Mouse (Mus musculus) kidney, postnatal 0 days (tissue): Measurements from ENCODE around the gene 1810024B03Rik. TPM values are rescaled to one million over a fixed set of nuclear protein-coding genes. Genes with fewer than 3 reads are reported as not detected.

Experiments used
- ATAC-seq: fragments of 200-750 bp; cut with Nextera tagmentation; replicated peaks from 2 replicates; pipeline ENCODE4 v1.8.0; 2017; ENCODE audit warnings: low read depth, moderate number of reproducible peaks, moderate TSS enrichment, moderate library complexity; ENCODE audit not compliant: low FRiP score
- DNase-seq: peaks from one replicate; pipeline ENCODE4 v3.0.0-alpha.2; 2016; ENCODE audit warnings: low spot score
- H3K27ac ChIP-seq: fragments of 300-500 bp; sonication (generic); 2 replicates; pipeline ENCODE4 v1.5.1; 2014; ENCODE audit warnings: mild to moderate bottlenecking
- H3K27me3 ChIP-seq: fragments of 300-500 bp; sonication (generic); 2 replicates; pipeline ENCODE4 v1.6.1; 2014; ENCODE audit warnings: low read length, mixed read lengths; ENCODE audit not compliant: insufficient read depth
- H3K36me3 ChIP-seq: fragments of 300-500 bp; sonication (generic); 2 replicates; pipeline ENCODE4 v1.6.1; 2014; ENCODE audit warnings: low read length, mixed read lengths; ENCODE audit not compliant: insufficient read depth
- H3K4me1 ChIP-seq: fragments of 300-500 bp; sonication (generic); replicated peaks from 2 replicates; pipeline ENCODE4 v1.6.1; 2014; ENCODE audit warnings: antibody characterized with exemption, low read length, mixed read lengths; ENCODE audit not compliant: insufficient read depth
- H3K4me2 ChIP-seq: fragments of 300-500 bp; sonication (generic); 2 replicates; pipeline ENCODE4 v1.6.1; 2014; ENCODE audit warnings: mild to moderate bottlenecking, low read length, moderate library complexity, mixed read lengths
- H3K4me3 ChIP-seq: fragments of 300-500 bp; sonication (generic); replicated peaks from 2 replicates; pipeline ENCODE4 v1.5.1; 2014; ENCODE audit warnings: low read depth, low read length
- H3K9ac ChIP-seq: fragments of 300-500 bp; sonication (generic); 2 replicates; pipeline ENCODE4 v1.6.1; 2014; ENCODE audit warnings: low read depth, low read length
- H3K9me3 ChIP-seq: fragments of 300-500 bp; sonication (generic); replicated peaks from 2 replicates; pipeline ENCODE4 v1.6.1; 2016; ENCODE audit warnings: low read length, inconsistent platforms, mixed read lengths
- CTCF ChIP-seq: IDR thresholded peaks from 2 replicates; pipeline ENCODE4 v1.5.1; 2016; ENCODE audit warnings: antibody characterized with exemption, low read depth, mild to moderate bottlenecking, moderate library complexity
- WGBS: fragments of 180-500 bp; shearing (Covaris S2); extraction: QIAGEN DNeasy Blood & Tissue Kit; methylation state at CpG from one replicate; pipeline ENCODE4 v1.1.7; 2014; 5-methylcytosine and 5-hydroxymethylcytosine counted together
- polyA plus RNA-seq: library from polyadenylated mRNA; unstranded; fragments of >200 nt; fragmentation: Nextera tagmentation; extraction: Ambion mirVana; gene quantifications from 2 replicates; pipeline ENCODE4 v1.2.1, GENCODE M21; 2015

1810024B03Rik gene
- 2.9 and 3.6 TPM in 2 replicates for polyA plus RNA-seq

GRCm38 (mm10) chr2:127207547-127208451 is at the start of gene 1810024B03Rik, which contains the start of gene Snrnp200:
1810024B03Rik (minus strand) TSS chr2:127208280.
Snrnp200 (plus strand) TSS chr2:127208386.
- Histone ChIP-seq H3K27ac (peak within 1 kb of the TSS; percentile 84), H3K4me2 (peak within 1 kb of the TSS; percentile 86), H3K9ac (peak within 1 kb of the TSS; percentile 80), H3K9me3 (no peaks in the 10 kb centered on the region), H3K36me3 (peaks cover 28% of the 10 kb centered on the region), H3K27me3 (no peaks in the 10 kb centered on the region), H3K4me1 (0 out of 2 replicates have a peak, but pooled peaks cover 4% of the 10 kb centered on the region), H3K4me3 (peak within 1 kb of the TSS; percentile 93)
- peak; percentile 97 for ATAC-seq
- TF ChIP-seq CTCF: 0 out of 2 replicates have a peak, but pooled peaks have one; percentile 2
- DNase-seq: peak; percentile 99
- 11% methylated on average over 36 of the region's 36 CpGs for WGBS

- 55% methylated on average over 6 of the region's 6 CpGs for WGBS
- Histone ChIP-seq H3K9me3 (no peaks in the 10 kb centered on the region), H3K27ac (no peak overlapping the region), H3K4me2 (no peak overlapping the region), H3K4me1 (peaks cover 10% of the 10 kb centered on the region), H3K4me3 (no peak overlapping the region), H3K36me3 (peaks cover 29% of the 10 kb centered on the region), H3K9ac (no peak overlapping the region), H3K27me3 (no peaks in the 10 kb centered on the region)
- no peak for ATAC-seq
- TF ChIP-seq CTCF: no peak
- peak; percentile 19 for DNase-seq
Measured at GRCm38 (mm10) chr2:127255294-127255693, 47.2 kb upstream of the 1810024B03Rik start.

- peaks cover 10% of the 10 kb centered on the region for H3K4me1 ChIP-seq
- no peak overlapping the region for H3K4me3 ChIP-seq
- ATAC-seq (no peak), DNase-seq (no peak)
- peaks cover 25% of the 10 kb centered on the region for H3K36me3 ChIP-seq
- WGBS: 81% methylated on average over 3 of the region's 3 CpGs
- H3K27me3 ChIP-seq: no peaks in the 10 kb centered on the region
- H3K9me3 ChIP-seq: no peaks in the 10 kb centered on the region
- no peak for TF ChIP-seq CTCF
- no peak overlapping the region for H3K4me2 ChIP-seq
- H3K9ac ChIP-seq: no peak overlapping the region
- no peak overlapping the region for H3K27ac ChIP-seq
Measured at GRCm38 (mm10) chr2:127254604-127255134, 46.6 kb upstream of the 1810024B03Rik start.

GRCm38 (mm10) chr2:127252787-127253186 is 44.7 kb upstream of the 1810024B03Rik start:
- WGBS: 32% methylated on average over 5 of the region's 5 CpGs
- no peak overlapping the region for H3K4me2 ChIP-seq
- 0 out of 2 replicates have a peak overlapping the region, but pooled peaks have one; percentile 9 for H3K9ac ChIP-seq
- H3K27me3 ChIP-seq: no peaks in the 10 kb centered on the region
- H3K36me3 ChIP-seq: peaks cover 11% of the 10 kb centered on the region
- no peaks in the 10 kb centered on the region for H3K9me3 ChIP-seq
- H3K4me1 ChIP-seq: peaks cover 18% of the 10 kb centered on the region
- no peak for TF ChIP-seq CTCF
- no peak overlapping the region for H3K4me3 ChIP-seq
- H3K27ac ChIP-seq: peak overlapping the region; percentile 48; the same call in 1 of the 2 replicates
- ATAC-seq: no peak
- DNase-seq: no peak

- peak overlapping the region; percentile 54; the same call in 1 of the 2 replicates for H3K27ac ChIP-seq
- H3K36me3 ChIP-seq: peaks cover 3% of the 10 kb centered on the region; the same call in 1 of the 2 replicates
- H3K9ac ChIP-seq: no peak overlapping the region
- ATAC-seq (no peak), DNase-seq (peak; percentile 32)
- no peak for TF ChIP-seq CTCF
- H3K9me3 ChIP-seq: no peaks in the 10 kb centered on the region
- no peak overlapping the region for H3K4me3 ChIP-seq
- peaks cover 18% of the 10 kb centered on the region for H3K4me1 ChIP-seq
- H3K27me3 ChIP-seq: no peaks in the 10 kb centered on the region
- WGBS: 15% methylated on average over 3 of the region's 3 CpGs
- H3K4me2 ChIP-seq: no peak overlapping the region
Measured at GRCm38 (mm10) chr2:127251880-127252527, 43.9 kb upstream of the 1810024B03Rik start.

- Histone ChIP-seq H3K4me3 (no peak overlapping the region), H3K27me3 (no peaks in the 10 kb centered on the region), H3K36me3 (no peaks in the 10 kb centered on the region), H3K9ac (no peak overlapping the region), H3K9me3 (no peaks in the 10 kb centered on the region), H3K27ac (peak overlapping the region; percentile 54; the same call in 1 of the 2 replicates), H3K4me1 (peaks cover 18% of the 10 kb centered on the region), H3K4me2 (no peak overlapping the region)
- ATAC-seq: no peak
- no peak for DNase-seq
- 52% methylated on average over 3 of the region's 3 CpGs for WGBS
- no peak for TF ChIP-seq CTCF
Measured at GRCm38 (mm10) chr2:127251457-127251856, 43.4 kb upstream of the 1810024B03Rik start.
